Mouse (Mus musculus) c-Kit-positive CD71-positive TER-119-positive erythroid progenitor cells, embryonic 14.5 days (primary cell): ENCODE data around the gene Acads.
A peak's percentile ranks its signal among the peaks of the same experiment; 100 is the strongest.

Experiments used
- DNase-seq: peaks from one replicate; pipeline ENCODE4 v3.0.0-alpha.2; 2013; ENCODE audit warnings: low spot score

Acads gene

DNA sequence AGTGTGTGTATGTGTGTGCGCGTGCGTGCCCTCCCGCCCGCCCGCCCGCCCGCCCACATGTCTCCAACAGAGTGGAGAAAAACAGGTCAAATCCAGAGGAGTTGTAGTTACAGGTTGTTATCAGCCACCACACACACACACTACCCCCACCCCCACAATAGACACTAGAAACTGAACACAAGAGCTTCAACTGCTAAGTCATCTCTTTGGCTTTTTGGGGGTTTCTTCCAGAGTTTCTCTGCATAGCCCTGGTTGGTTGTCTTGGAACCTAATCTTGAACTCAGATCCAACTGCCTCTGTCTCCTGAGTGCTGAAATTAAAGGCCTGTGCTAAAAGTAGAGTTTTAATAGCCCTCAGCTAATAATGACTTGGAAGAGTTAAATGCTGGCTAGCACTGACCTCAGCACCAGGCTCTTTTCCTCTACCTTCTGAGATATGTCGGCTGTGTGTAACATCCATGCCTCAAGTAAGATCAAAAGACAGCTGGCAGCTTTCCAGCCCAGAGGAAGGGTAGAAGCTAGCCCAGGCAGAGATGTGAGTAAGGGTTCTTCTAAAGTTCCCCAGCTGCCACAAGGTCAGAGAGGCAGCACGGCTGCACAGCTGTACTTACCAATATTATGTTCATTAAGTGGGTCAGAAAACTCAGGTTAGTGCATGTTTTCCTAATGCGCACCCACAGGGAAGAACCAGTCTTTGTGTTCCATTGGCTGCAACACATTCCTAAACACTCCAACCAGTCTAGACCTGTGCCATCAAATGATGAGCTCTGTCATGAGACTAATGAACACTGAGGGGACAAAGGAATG, 47.8 kb downstream of the Acads start:
- peak; percentile 75 for DNase-seq

DNA sequence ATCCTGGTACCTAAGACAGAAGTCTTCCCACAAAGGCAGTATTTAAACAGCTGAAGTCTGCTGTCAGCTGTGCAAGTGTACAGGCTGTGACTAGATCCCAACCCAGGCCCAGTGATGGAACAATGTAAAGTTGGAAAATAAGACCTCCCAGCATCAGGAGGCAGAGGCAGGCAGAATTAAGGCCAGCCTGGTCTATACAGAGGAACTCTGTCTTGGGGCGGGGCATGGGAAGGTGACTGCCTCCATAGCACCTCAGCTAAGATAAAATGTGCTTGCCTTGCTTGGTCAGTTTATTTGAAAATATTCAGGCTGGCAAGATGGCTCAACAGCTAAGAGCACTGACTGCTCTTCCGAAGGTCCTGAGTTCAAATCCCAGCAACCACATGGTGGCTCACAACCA, 48.7 kb downstream of the Acads start:
- DNase-seq: no peak

DNA sequence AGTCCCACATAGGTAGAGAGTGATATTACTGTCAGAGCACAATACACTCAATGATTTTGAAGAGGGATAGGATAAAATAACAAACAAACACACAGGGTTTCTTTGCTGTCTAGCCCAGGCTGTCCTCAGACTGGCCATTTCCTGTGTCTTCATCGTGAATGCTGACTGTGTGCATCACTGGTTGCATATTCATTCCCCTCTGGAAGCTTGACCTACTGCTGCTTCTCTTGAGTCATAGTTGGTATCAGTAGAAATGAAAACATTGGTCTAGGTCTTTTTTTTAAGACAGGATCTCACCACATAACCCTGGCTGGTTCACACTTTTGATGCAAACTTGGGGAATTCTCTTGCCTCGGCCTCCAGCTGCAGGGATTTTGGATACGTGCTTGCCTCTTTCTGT, 49.5 kb downstream of the Acads start:
- no peak for DNase-seq

DNA sequence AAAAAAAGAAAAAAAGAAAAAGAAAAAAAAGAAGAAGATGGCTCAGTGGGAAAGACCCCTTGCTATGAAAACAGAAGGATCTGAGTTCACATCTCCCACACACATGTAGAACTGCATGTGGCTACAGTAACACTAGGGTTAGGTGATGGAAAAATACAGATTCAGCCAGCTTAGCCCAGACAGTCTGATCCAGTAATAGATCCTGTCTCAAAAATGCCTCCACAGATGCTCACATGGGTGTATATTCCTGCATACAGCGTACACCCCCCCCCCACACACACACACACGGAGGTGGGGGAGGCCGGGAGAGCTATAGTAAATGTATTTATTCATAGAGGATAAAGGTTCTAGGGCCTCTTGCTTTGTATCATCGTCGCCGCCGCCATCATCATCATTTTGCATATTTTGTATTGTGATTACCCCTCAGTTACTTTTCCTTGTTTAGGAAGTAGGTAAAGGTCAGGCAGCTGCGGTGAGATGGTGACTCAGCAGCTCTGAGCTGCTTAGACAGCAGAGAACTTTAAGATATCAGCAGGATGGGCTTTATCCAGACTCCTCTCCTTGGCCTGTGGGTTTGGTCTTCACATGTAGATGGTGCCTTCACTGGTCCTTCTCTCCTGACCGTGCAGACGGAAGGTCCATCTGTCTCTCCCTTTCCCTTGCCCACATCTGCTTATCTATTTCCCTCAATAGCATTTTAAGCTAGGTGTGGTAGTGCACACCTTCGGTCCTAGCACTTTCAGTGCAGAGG, 50.3 kb downstream of the Acads start:
- DNase-seq: no peak

DNA sequence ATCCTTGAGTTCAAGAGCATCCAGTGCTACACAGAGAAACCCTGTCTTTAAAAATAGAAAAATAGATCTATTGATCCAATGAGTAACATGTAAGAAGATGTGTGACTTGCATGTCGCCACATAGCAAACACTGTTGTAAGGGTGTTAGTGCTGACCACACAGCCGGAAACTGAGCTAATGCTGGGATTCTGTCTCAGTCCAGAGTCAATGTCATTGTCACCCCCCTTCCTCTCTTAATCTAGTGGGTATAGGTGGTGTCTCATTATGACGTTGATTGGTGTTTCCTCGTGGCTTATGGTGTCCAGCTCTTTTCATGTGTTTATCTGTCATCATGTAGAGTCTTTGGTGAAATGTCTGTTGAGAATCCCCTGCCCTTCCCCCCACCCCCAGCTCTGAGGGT, 52.9 kb downstream of the Acads start:
- DNase-seq: no peak

DNA sequence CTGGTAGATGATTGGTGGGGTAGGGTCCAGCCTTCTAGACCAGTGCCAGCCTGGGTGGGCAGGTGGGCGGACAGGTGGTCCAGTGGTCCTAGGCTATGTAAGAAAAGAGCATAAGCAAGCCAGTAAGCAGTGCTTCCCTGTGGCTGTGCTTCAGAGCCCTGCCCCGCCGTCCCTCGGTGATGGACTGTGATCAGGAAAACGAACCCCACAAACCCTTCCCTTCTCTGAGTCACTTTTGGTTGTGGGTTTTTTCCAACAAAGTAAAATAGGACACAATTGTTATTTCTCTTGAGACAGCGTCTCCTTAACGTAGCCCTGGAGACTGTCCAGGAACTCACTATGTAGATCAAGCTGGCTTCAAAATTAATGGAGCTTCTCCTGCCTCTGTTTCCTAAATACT, 55.8 kb downstream of the Acads start:
- DNase-seq: no peak

DNA sequence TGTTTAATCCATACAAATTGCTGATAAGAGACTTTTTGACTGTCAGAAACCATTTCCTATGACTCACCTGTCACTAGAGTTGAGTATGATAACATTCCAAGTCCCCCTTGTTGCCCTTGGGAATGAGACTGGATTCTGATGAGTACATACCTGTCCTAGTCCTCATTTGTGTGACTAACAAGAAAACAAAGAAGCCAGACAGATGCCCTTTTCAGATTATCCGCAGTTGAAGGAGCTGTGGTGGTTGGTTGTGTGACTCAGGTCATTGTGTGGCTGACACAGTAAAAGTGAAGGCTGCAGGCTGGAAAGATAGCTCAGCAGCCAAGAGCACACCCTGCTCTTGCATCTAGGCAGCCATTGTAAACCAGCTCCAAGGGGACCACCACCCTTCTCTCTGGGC, 56.6 kb downstream of the Acads start:
- DNase-seq: no peak

DNA sequence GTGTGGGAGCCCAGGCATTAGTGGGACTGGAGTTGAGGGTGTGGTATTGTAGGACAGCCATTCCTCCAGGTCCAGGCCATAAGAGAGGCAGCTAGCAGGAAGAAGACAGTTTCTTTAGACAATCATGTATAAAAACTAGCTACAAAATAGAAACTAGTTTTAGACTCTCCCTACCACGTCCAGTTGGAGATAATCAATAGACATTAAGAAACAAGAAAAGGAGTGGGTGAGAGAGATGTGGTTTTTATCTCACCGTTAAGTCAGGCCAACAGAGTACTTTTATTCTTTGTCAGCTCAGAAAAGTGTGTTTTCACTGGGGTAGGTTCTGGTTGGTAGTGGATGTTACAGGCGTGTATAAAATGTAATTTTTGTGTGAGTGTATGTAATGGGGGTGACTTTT, 58.2 kb downstream of the Acads start:
- no peak for DNase-seq
